Mouse (Mus musculus): ENCODE results near the gene Lrrc74b.
"Not testable (repeated sequence)": the region's sequence is repeated elsewhere in the genome, so short reads cannot be mapped to it uniquely, and the experiment has no call there.

Gene Lrrc74b

GRCm38 (mm10) chr16:17561128-17561750, at the start of gene Lrrc74b:
Gene Lrrc74b, minus strand, starts transcription at chr16:17561247.
- DNase-seq (ENCODE audit: low spot score in 2 of 2): no peak

GRCm38 (mm10) chr16:17605684-17606083, 44.6 kb upstream of the Lrrc74b start:
- DNase-seq (ENCODE audit: low spot score in 2 of 2): no peak

GRCm38 (mm10) chr16:17604941-17605340, 43.9 kb upstream of the Lrrc74b start:
- DNase-seq (ENCODE audit: low spot score in 2 of 2): no peak

DNA sequence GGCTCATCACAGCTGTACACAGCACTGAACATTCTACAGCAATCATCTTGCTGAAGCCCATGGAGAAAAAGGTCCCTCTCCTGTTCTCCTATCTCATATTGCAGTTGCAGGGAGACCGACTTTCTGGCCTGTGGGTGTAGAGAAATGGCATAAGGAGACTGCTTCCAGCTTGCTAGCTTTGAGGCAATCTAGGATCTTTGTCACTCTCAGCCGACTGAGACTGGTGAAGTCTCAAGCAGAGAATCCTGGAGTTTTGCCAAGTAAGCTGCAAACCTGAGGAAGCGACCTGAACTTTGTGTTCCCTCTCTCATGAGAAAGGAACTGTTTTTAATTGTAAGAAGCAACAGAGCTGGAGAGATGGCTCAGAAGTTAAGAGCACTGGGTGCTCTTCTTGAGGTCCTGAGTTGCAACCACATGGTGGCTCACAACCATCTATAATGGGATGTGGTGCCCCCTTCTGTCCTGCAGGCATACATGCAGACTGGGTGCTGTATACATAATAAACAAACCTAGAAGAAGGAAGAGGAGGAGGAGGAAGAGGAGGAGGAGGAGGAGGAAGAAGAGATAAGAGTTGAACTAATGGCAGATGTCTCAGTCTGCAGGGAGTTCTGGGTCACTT, 40.0 kb upstream of the Lrrc74b start:
- no peak for DNase-seq (ENCODE audit: low spot score in 2 of 2)

DNA sequence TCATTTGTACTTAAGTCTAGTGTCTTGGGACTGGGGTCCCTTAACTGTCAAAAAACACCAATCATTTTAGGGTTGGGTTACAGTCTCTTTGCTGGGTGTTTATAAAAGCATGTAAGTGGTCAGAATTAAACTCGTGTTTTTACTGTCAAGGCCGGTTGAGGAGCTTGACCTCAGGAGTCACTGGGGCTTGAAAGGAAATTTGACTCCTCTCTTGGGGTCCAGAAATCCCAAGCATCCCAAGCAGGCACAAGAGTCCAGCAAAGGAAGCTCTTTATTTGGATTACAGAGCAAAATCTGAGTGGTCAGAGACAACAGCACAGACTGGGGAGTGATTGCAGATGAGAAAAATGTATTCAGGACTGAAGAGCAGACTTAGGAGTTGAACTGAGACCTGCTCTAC, 29.7 kb upstream of the Lrrc74b start:
- DNase-seq (ENCODE audit: low spot score in 2 of 2): no peak

DNA sequence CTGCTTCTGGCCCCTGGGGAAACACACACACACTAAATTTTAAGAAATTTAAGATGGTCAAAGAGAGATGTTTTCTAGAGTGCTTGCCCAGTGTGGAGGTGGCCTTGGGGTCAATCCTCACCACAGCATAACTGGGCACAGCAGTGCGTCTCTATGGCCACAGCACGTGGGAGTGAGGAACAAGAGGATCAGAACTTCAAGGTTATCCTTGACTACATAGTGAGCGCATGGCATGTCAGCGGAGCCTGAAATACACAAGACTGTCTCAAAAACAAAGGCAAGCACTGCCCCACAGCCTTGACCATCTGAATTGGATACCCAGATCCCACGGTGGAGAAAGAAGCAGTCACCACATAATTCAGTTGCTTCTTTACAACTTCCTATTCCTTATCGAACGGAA, 23.5 kb upstream of the Lrrc74b start:
- DNase-seq (ENCODE audit: low spot score in 2 of 2): no peak

GRCm38 (mm10) chr16:17583064-17583463, 22.0 kb upstream of the Lrrc74b start, which contains the start of gene Slc7a4:
Gene Slc7a4, minus strand, starts transcription at chr16:17583214.
- no peak for DNase-seq (ENCODE audit: low spot score in 2 of 2)

DNA sequence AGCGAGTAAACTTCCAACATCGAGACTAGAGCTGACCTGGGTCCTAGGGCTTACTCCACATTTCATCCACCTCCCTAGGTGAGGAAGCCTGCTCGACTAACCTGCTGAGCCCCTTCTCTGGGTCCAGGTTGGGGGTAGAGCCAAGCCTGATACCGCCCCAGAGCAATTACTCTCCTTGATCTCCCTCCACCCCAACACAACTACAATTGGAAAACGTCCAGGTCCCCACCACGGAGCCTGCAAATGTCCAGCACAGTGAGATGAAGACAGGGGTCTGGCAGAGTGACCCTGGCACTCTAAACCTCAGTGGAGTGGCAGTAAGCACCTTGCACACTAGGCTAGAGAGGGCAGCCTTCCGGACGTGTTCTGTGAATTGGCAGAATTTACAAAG, 15.8 kb upstream of the Lrrc74b start:
- no peak for DNase-seq (ENCODE audit: low spot score in 2 of 2)

GRCm38 (mm10) chr16:17575870-17576824, 15.1 kb upstream of the Lrrc74b start:
- no peak for DNase-seq (ENCODE audit: low spot score in 2 of 2)

- no peak for DNase-seq (ENCODE audit: low spot score in 2 of 2)
These were observed 5.1 kb upstream of the Lrrc74b start for GRCm38 (mm10) chr16:17566186-17566585.

DNA sequence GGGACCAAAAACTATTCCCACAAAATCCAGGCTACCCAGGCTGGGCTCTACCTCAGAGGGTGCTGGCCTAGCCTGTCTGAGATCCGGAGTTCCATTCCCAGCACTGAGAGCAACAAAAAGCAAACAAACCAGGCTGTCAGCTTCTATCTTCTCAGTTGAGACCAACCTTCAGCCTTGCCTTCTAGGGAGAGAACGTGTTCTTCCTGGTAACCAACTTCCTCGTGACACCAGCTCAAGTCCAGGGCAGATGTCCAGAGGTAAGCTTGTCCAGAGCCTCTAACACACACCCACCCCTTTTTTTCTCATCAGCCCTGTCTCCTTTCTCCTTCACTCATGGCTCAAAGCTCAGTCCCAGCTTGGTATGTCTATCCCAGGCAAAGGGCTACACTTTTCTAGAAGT, 3.7 kb upstream of the Lrrc74b start:
- DNase-seq (ENCODE audit: low spot score in 2 of 2): no peak

GRCm38 (mm10) chr16:17564221-17564620, 3.2 kb upstream of the Lrrc74b start:
- no peak for DNase-seq (ENCODE audit: low spot score in 2 of 2)

GRCm38 (mm10) chr16:17563580-17563979, 2.5 kb upstream of the Lrrc74b start:
- no peak for DNase-seq (ENCODE audit: low spot score in 2 of 2)

GRCm38 (mm10) chr16:17561751-17562208, 733 bp upstream of the Lrrc74b start, which contains the start of gene P2rx6:
Gene P2rx6, plus strand, starts transcription at chr16:17561885.
- DNase-seq (ENCODE audit: low spot score in 2 of 2): no peak

DNA sequence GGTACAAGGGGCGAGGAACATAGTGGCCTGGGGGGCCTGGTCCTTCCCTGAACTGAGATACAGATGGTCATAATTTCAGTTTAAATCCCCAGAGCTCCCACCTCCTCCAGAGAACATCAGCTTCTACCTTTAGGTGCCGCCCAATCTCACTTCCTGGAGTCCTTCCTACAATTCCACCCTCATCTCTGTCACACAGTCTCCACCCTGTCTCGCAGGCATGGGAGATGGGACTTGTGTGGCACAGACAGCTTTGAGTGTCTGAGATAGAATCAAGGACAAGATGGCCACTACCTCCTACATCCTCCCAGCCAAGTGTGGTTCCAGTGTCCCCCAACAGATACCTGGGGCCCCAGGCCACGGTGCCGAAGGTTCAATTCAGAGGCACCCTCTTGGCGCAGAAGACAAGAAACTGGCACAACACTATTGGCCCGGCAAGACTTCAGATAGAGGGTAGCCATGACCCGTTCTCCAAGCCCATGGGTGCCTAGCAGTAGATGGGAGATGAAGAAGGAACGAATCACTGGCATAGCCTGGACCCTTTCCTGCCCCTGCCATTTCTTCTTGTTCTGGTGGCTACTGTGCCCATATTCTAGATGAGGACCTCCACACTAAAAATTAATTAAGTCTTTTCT, 1.5 kb downstream of the Lrrc74b start:
- DNase-seq (ENCODE audit: low spot score in 2 of 2): no peak

DNA sequence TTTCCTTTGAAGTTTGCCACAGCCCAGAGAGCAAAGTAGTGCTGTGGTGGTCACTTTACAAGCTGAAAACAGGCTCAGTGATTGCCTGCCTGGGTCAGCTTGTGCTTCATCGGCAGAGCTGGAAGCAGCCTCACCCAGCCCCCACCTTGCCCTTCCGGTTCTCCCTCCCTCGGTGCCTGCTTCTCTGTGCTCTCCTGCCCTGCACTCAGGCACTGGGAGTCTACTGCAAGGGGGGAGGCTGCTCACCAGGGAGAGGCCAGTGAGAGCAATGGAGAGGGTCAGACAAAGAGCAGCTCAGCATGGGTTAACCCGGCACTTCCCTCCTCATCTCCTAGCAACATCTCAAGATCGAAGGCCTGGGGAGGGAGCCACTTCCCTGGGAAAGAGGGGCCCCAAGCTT, 2.2 kb downstream of the Lrrc74b start:
- DNase-seq (ENCODE audit: low spot score in 2 of 2): no peak

GRCm38 (mm10) chr16:17557947-17558480, 3.0 kb downstream of the Lrrc74b start:
- peak; percentile 39 to 67 for DNase-seq (ENCODE audit: low spot score in 2 of 2)

GRCm38 (mm10) chr16:17556907-17557306, 4.1 kb downstream of the Lrrc74b start:
- no peak for DNase-seq (ENCODE audit: low spot score in 2 of 2)

GRCm38 (mm10) chr16:17556180-17556579, 4.9 kb downstream of the Lrrc74b start:
- DNase-seq (ENCODE audit: low spot score in 2 of 2): no peak

DNA sequence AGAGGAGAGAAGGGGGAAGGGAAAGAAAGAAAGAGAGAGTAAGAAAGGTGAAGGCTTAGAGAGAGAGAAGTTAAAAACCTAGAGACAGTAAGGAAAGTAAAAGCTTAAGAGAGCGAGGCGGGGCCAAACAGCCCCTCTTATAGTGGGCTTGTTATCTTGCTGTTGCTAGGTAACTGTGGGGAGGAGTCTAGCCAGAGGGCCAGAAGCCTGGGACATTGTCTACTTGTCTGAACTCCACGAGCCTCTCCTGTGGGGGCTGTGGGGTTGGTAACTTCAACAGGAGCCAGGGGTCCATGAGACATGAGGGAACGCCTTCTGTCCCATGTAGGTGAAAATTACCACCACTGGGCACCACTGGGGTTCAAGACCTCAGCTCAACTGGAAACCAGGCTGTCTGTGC, 6.3 kb downstream of the Lrrc74b start:
- not testable (repeated sequence) for DNase-seq (ENCODE audit: low spot score in 2 of 2)

DNA sequence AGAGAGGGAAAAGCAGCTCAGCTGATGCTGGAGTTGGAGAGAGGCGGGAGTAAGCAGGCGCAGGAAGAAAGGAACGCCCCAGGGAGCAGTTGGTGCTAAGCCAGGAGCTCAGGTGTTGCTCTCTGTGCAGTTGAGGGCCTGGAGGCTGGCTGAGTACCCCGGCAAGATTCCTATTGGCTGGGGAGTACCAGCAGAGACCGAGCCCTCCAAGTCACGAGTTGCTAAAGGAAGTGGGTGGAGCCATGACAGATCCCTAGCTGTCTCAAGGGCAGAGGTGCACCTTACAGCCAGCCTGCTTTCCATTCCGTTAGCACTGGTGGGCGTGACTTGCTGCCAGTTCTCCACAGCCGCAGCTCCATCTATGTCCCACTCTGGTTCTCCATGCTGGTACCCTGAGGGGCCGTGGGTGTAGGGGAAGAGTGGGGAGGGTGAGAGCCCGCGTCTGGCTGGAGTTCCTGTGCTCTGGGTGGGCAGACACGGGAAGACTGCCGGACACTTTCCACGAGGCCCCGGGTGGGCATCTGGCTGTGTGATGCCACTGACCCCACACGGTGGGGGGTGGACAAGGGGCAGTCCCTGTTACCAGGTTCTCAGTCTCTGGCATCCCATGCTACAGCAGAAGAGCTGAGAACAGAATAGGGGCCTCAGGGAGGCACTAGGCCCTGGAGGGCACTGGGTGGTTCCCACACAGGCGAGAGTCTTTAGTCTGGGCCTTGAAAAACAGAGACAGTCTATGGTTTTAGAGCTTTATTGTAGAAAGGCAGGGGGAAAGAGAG, 6.9 kb downstream of the Lrrc74b start:
- peak; percentile 47 to 70 for DNase-seq (ENCODE audit: low spot score in 2 of 2)

All from natural killer cell, adult 2 months (primary cell).